Mouse (Mus musculus) liver, embryonic 11.5 days (tissue): ENCODE data around the gene Eef1a2. TPM values are rescaled to one million over a fixed set of nuclear protein-coding genes. Genes with fewer than 3 reads are reported as not detected.

ENCODE experiments used
- ATAC-seq: fragments of 200-750 bp; cut with Nextera tagmentation; replicated peaks from 2 replicates; pipeline ENCODE4 v1.8.0; 2017; ENCODE audit warnings: moderate number of reproducible peaks, mild to moderate bottlenecking, moderate TSS enrichment, moderate library complexity; ENCODE audit not compliant: low FRiP score
- DNase-seq: peaks from one replicate; pipeline ENCODE4 v3.0.0-alpha.2; 2017; ENCODE audit warnings: low spot score
- H3K27ac ChIP-seq: fragments of 300-500 bp; sonication (generic); 2 replicates; pipeline ENCODE4 v1.5.1; 2014; ENCODE audit warnings: mild to moderate bottlenecking, low read depth, low read length, control low read depth
- H3K27me3 ChIP-seq: fragments of 300-500 bp; sonication (generic); replicated peaks from 2 replicates; pipeline ENCODE4 v1.6.1; 2014; ENCODE audit warnings: low read length, mixed read lengths; ENCODE audit not compliant: control insufficient read depth, insufficient read depth
- H3K36me3 ChIP-seq: fragments of 300-500 bp; sonication (generic); 2 replicates; pipeline ENCODE4 v1.6.1; 2014; ENCODE audit warnings: mild to moderate bottlenecking, low read length, moderate library complexity, mixed read lengths; ENCODE audit not compliant: control insufficient read depth, insufficient read depth
- H3K4me1 ChIP-seq: fragments of 300-500 bp; sonication (generic); replicated peaks from 2 replicates; pipeline ENCODE4 v1.6.1; 2014; ENCODE audit warnings: low read length, mixed read lengths; ENCODE audit not compliant: control insufficient read depth, insufficient read depth
- H3K4me2 ChIP-seq: fragments of 300-500 bp; sonication (generic); 2 replicates; pipeline ENCODE4 v1.6.1; 2014; ENCODE audit warnings: mild to moderate bottlenecking, control low read depth, moderate library complexity
- H3K4me3 ChIP-seq: fragments of 300-500 bp; sonication (generic); 2 replicates; pipeline ENCODE4 v1.5.1; 2014; ENCODE audit warnings: low read depth, low read length, control low read depth
- H3K9ac ChIP-seq: fragments of 300-500 bp; sonication (generic); 2 replicates; pipeline ENCODE4 v1.6.1; 2014; ENCODE audit warnings: low read depth, low read length, control low read depth
- H3K9me3 ChIP-seq: fragments of 300-500 bp; sonication (generic); 2 replicates; pipeline ENCODE4 v1.6.1; 2016; ENCODE audit warnings: low read length, inconsistent platforms, mixed read lengths; ENCODE audit not compliant: control insufficient read depth
- WGBS: fragments of 180-500 bp; shearing (Covaris S2); extraction: QIAGEN DNeasy Blood & Tissue Kit; methylation state at CpG from one replicate; pipeline ENCODE4 v1.1.7; 2014; 5-methylcytosine and 5-hydroxymethylcytosine counted together
- polyA plus RNA-seq: library from polyadenylated mRNA; unstranded; fragments of >200 nt; fragmentation: Nextera tagmentation; extraction: Ambion mirVana; gene quantifications from 2 replicates; pipeline ENCODE4 v1.2.1, GENCODE M21; 2014

Eef1a2 gene
- polyA plus RNA-seq, 1 experiment from 2014 or later, result not detected

- ATAC-seq (no peak), DNase-seq (no peak)
- H3K9ac ChIP-seq, result no peak overlapping the region
- WGBS, result 65% methylated on average over 8 of the region's 8 CpGs
- H3K4me3 ChIP-seq, result no peak overlapping the region
- no peak overlapping the region for H3K4me2 ChIP-seq
- no peaks in the 10 kb centered on the region for H3K9me3 ChIP-seq
- H3K27me3 ChIP-seq, result peaks cover 53% of the 10 kb centered on the region
- H3K27ac ChIP-seq, result no peak overlapping the region
- H3K4me1 ChIP-seq, result no peaks in the 10 kb centered on the region
- H3K36me3 ChIP-seq, result no peaks in the 10 kb centered on the region
Measured at GRCm38 (mm10) chr2:181154831-181155415, 1.9 kb downstream of the Eef1a2 start.

DNA sequence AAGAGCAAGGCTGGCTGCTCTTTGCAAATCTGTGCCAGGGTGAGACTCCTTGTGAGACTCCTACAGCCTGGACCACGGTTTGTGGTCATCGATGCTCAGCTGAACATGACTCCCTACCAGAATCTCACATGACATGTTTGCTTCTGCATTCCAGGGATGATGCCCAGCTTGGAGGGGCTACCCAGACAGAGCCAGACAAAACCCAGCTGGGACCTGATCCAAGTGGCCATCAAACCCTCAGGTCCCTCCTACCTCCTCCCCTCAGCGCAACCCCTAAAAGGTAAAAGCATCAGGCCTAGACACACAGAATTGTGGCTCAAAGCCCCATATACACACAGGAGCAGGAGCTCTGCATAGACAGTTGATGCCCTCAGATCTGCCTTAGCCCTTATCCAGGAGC lies 2.5 kb downstream of the Eef1a2 start:
- H3K27me3 ChIP-seq, result peaks cover 58% of the 10 kb centered on the region
- no peak for ATAC-seq
- no peak overlapping the region for H3K27ac ChIP-seq
- H3K4me1 ChIP-seq, result no peaks in the 10 kb centered on the region
- DNase-seq, result no peak
- no peak overlapping the region for H3K4me3 ChIP-seq
- H3K9me3 ChIP-seq, result no peaks in the 10 kb centered on the region
- H3K4me2 ChIP-seq, result no peak overlapping the region
- 89% methylated on average over 3 of the region's 3 CpGs for WGBS
- no peaks in the 10 kb centered on the region for H3K36me3 ChIP-seq
- no peak overlapping the region for H3K9ac ChIP-seq

DNA sequence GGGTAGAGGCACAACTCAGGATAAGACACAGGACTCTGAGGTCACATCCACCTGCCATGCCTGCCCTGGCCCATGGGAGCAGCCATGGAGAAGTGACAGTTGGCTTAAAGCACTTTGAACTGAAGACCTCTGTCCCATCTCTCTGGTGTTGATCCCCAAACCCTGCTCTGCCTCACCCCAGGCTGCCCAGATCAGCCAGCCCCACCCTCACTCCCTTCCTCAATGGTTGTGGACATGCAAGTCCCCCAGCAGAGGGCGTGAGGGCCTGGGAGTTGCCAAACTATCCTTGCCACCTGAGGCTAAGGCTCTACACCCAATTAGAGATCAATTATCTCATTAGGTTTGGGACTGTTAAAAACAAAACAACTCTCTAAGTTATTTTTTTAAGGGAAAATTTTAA lies 3.0 kb downstream of the Eef1a2 start:
- Histone ChIP-seq H3K27ac (no peak overlapping the region), H3K4me2 (no peak overlapping the region), H3K9me3 (no peaks in the 10 kb centered on the region), H3K27me3 (peaks cover 63% of the 10 kb centered on the region), H3K9ac (no peak overlapping the region), H3K4me3 (no peak overlapping the region), H3K36me3 (no peaks in the 10 kb centered on the region), H3K4me1 (no peaks in the 10 kb centered on the region)
- ATAC-seq (no peak), DNase-seq (no peak)
- WGBS, result 6% methylated on average over 1 of the region's 1 CpGs

DNA sequence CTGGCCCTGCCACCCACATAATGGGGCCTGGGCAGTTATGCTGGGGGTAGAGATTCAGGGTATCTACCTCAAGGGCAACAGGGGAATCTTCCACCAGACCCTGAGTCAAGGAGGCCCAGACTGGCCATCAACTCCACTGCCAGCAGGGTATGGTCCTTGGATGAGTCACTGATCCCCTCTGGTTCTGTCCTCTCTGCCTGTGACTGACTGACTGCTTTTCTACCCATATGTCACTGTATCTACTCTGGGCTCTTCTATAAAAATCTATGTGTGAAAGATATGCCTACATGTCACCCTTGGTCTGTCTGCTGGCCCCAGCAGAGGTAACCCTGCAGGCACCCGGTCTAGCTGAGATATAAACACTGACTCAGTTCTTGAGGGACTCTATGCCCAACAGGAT lies 3.7 kb downstream of the Eef1a2 start:
- ATAC-seq (no peak), DNase-seq (no peak)
- Histone ChIP-seq H3K9ac (no peak overlapping the region), H3K36me3 (no peaks in the 10 kb centered on the region), H3K4me1 (no peaks in the 10 kb centered on the region), H3K27ac (no peak overlapping the region), H3K27me3 (peaks cover 67% of the 10 kb centered on the region), H3K9me3 (no peaks in the 10 kb centered on the region), H3K4me2 (no peak overlapping the region), H3K4me3 (no peak overlapping the region)
- WGBS, result 91% methylated on average over 1 of the region's 1 CpGs

- H3K27ac ChIP-seq, result no peak overlapping the region
- H3K9me3 ChIP-seq, result no peaks in the 10 kb centered on the region
- H3K36me3 ChIP-seq, result no peaks in the 10 kb centered on the region
- ATAC-seq (no peak), DNase-seq (no peak)
- H3K4me1 ChIP-seq, result no peaks in the 10 kb centered on the region; the same call in 1 of the 2 replicates
- no peak overlapping the region for H3K4me3 ChIP-seq
- H3K9ac ChIP-seq, result no peak overlapping the region
- 88% methylated on average over 17 of the region's 17 CpGs for WGBS
- H3K27me3 ChIP-seq, result peaks cover 67% of the 10 kb centered on the region
- no peak overlapping the region for H3K4me2 ChIP-seq
Measured at GRCm38 (mm10) chr2:181152701-181153100, 4.1 kb downstream of the Eef1a2 start.

GRCm38 (mm10) chr2:181150281-181150680 lies 6.5 kb downstream of the Eef1a2 start:
- ATAC-seq, result no peak
- 66% methylated on average over 6 of the region's 6 CpGs for WGBS
- Histone ChIP-seq H3K27ac (no peak overlapping the region), H3K9me3 (no peaks in the 10 kb centered on the region), H3K27me3 (peaks cover 58% of the 10 kb centered on the region), H3K4me2 (no peak overlapping the region), H3K4me1 (no peaks in the 10 kb centered on the region; the same call in 1 of the 2 replicates), H3K4me3 (no peak overlapping the region), H3K36me3 (no peaks in the 10 kb centered on the region), H3K9ac (no peak overlapping the region)
- DNase-seq, result no peak

- Histone ChIP-seq H3K4me3 (peak overlapping the region; percentile 47; the same call in 1 of the 2 replicates), H3K4me2 (peak overlapping the region; percentile 80), H3K27me3 (peaks cover 49% of the 10 kb centered on the region), H3K36me3 (no peaks in the 10 kb centered on the region), H3K9me3 (no peaks in the 10 kb centered on the region), H3K27ac (no peak overlapping the region), H3K4me1 (no peaks in the 10 kb centered on the region; the same call in 1 of the 2 replicates), H3K9ac (no peak overlapping the region)
- ATAC-seq (no peak), DNase-seq (no peak)
- 15% methylated on average over 31 of the region's 31 CpGs for WGBS
Measured at GRCm38 (mm10) chr2:181148318-181148955, 8.4 kb downstream of the Eef1a2 start.

DNA sequence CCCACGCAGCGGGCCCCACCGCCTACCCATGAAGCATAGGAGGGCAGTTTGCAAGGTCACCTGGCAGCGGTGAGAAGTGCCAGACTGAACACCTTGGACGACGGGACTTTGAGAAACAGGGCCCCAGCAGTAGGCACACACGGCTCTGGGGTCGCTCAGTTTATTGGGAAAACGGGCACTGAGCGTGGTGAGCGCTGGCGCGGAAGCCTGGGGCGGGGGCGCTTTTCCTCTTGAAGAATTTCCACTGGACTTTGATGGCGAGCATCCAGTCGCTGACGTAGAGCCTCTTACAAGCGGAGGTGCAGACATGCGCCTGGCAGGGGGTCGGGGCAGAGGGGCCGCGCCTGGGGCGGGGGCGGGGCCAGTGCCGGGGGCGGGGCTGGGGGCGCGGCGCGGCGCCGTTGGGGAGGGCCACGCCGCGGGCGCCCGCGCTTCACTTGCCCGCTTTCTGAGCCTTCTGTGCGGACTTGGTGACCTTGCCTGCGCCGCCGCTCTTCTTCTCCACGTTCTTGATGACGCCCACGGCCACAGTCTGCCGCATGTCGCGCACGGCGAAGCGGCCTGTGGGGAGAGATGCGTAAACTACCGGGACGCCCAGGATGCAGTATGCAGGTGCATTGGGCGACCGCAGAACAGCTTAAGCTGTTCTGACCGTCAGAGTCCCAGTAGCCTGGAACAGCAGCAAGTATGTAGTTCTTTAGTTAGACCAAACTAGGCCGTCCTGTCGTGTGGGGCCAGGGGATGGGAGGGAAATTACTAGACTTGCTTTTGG lies 9.1 kb downstream of the Eef1a2 start:
- DNase-seq, result no peak
- no peak for ATAC-seq

More for the DNA sequence above, 9.1 kb downstream of the Eef1a2 start:
- Histone ChIP-seq H3K36me3 (no peaks in the 10 kb centered on the region), H3K4me2 (peak overlapping the region; percentile 80), H3K27me3 (peaks cover 43% of the 10 kb centered on the region), H3K4me3 (peak overlapping the region; percentile 47), H3K4me1 (no peaks in the 10 kb centered on the region; the same call in 1 of the 2 replicates), H3K9me3 (no peaks in the 10 kb centered on the region), H3K27ac (no peak overlapping the region), H3K9ac (no peak overlapping the region)
- under 1% methylated on average over 46 of the region's 61 CpGs for WGBS
